Mouse (Mus musculus) kidney, adult 2 months (tissue): ENCODE measurements around the gene Slc37a3.
"Not testable (repeated sequence)": the region's sequence is repeated elsewhere in the genome, so short reads cannot be mapped to it uniquely, and the experiment has no call there.

Source experiments
- CTCF ChIP-seq: fragments of 200-500 bp; conservative IDR thresholded peaks from 2 replicates; pipeline ENCODE4 v1.5.1; 2011; ENCODE audit warnings: low read depth, mild to moderate bottlenecking, control low read depth, low read length, moderate library complexity, mixed read lengths; ENCODE audit not compliant: insufficient read depth, insufficient read length
- POLR2A ChIP-seq: fragments of 200-500 bp; IDR thresholded peaks from one replicate; pipeline ENCODE4 v1.6.1; 2011; ENCODE audit warnings: low read depth, low read length, control low read depth

DNA sequence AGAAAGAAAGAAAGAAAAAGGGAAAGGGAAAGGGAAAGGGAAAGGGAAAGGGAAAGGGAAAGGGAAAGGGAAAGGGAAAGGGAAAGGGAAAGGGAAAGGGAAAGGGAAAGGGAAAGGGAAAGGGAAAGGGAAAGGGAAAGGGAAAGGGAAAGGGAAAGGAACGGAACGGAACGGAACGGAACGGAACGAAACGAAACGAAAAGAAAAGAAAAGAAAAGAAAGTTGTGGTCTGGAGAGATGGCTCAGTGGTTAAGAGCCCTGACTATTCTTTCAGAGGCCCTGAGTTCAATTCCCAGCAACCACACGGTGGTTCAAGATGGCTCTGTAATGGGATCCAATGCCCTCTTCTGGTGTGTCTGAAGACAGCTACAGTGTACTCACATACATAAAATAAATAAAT lies 18.3 kb downstream of the Slc37a3 start:
- TF ChIP-seq CTCF, POLR2A: not testable (repeated sequence)
